Mouse (Mus musculus) hindlimb bud, embryonic 11.5 days (tissue): ENCODE measurements around the gene Nsd2.
"Not testable (repeated sequence)": the region's sequence is repeated elsewhere in the genome, so short reads cannot be mapped to it uniquely, and the experiment has no call there.

ENCODE experiments used
- DNase-seq: peaks from one replicate; pipeline ENCODE4 v3.0.0-alpha.2; 2012; ENCODE audit warnings: low read depth, low spot score; ENCODE audit errors: extremely low spot score

Nsd2 gene

GRCm38 (mm10) chr5:33922566-33922965 lies 102.0 kb downstream of the Nsd2 start:
- no peak for DNase-seq

GRCm38 (mm10) chr5:33926170-33926569 lies 105.6 kb downstream of the Nsd2 start:
- no peak for DNase-seq

GRCm38 (mm10) chr5:33932413-33932812 lies 111.9 kb downstream of the Nsd2 start:
- no peak for DNase-seq

GRCm38 (mm10) chr5:33934081-33934480 lies 113.6 kb downstream of the Nsd2 start:
- no peak for DNase-seq

- no peak for DNase-seq
Observed at GRCm38 (mm10) chr5:33934877-33935276, 114.4 kb downstream of the Nsd2 start.

- no peak for DNase-seq
Observed at GRCm38 (mm10) chr5:33935700-33936111, 115.2 kb downstream of the Nsd2 start.

- peak; percentile 79 for DNase-seq
Observed at GRCm38 (mm10) chr5:33936120-33936707, 115.7 kb downstream of the Nsd2 start, which contains the start of gene Nelfa. TSS of gene Nelfa (minus strand) at chr5:33936413.

- DNase-seq = no peak
Observed at GRCm38 (mm10) chr5:33937230-33937629, 116.7 kb downstream of the Nsd2 start.

- no peak for DNase-seq
Observed at GRCm38 (mm10) chr5:33938448-33938847, 117.9 kb downstream of the Nsd2 start.

- DNase-seq = not testable (repeated sequence)
Observed at GRCm38 (mm10) chr5:33947035-33947434, 126.5 kb downstream of the Nsd2 start.
